Mouse (Mus musculus): ENCODE results near the gene Tmem229b. TPM values are rescaled to one million over a fixed set of nuclear protein-coding genes. Genes with fewer than 3 reads are reported as not detected.

The Tmem229b gene
- polyA plus RNA-seq, 1 experiment from 2014 or later: 58.6 TPM

- no peak overlapping the region for H3K4me2 ChIP-seq (replicated peaks)
- 90% methylated on average over 4 of the region's 4 CpGs for WGBS
- H3K27ac ChIP-seq (replicated peaks): no peak overlapping the region
- H3K9me3 ChIP-seq: no peaks in the 10 kb centered on the region
- H3K4me1 ChIP-seq: peaks cover 11% of the 10 kb centered on the region
- ATAC-seq (replicated peaks): no peak
- H3K27me3 ChIP-seq: peaks cover 32% of the 10 kb centered on the region
- H3K36me3 ChIP-seq: no peaks in the 10 kb centered on the region
- H3K9ac ChIP-seq (replicated peaks): no peak overlapping the region
- no peak overlapping the region for H3K4me3 ChIP-seq
Observed at GRCm38 (mm10) chr12:78914458-78914857, 93.0 kb downstream of the Tmem229b start.

Other genes starting within 250 kb of the Tmem229b start
- gene Atp6v1d, start 146.0 kb downstream of the Tmem229b start, polyA plus RNA-seq (2015; fragmentation: Nextera tagmentation; extraction: Ambion mirVana): 116 and 120 TPM in 2 replicates
- 162 and 163 TPM in 2 replicates for gene Eif2s1, start 145.8 kb downstream of the Tmem229b start, polyA plus RNA-seq (2015; fragmentation: Nextera tagmentation; extraction: Ambion mirVana)
- 0.50 and 0.66 TPM in 2 replicates for gene Plek2, start 100.7 kb downstream of the Tmem229b start, polyA plus RNA-seq (2015; fragmentation: Nextera tagmentation; extraction: Ambion mirVana)
- 1.6 and 1.7 TPM in 2 replicates for gene Plekhh1, start 21.5 kb upstream of the Tmem229b start, polyA plus RNA-seq (2015; fragmentation: Nextera tagmentation; extraction: Ambion mirVana)
- gene Pigh, start 82.0 kb upstream of the Tmem229b start, polyA plus RNA-seq (2015; fragmentation: Nextera tagmentation; extraction: Ambion mirVana): 18.5 and 21.6 TPM in 2 replicates
- 13.9 and 15.3 TPM in 2 replicates for gene Arg2, start 123.2 kb upstream of the Tmem229b start, polyA plus RNA-seq (2015; fragmentation: Nextera tagmentation; extraction: Ambion mirVana)
- 173 and 180 TPM in 2 replicates for gene Vti1b, start 165.0 kb upstream of the Tmem229b start, polyA plus RNA-seq (2015; fragmentation: Nextera tagmentation; extraction: Ambion mirVana)
- 30.6 and 36.7 TPM in 2 replicates for gene Rdh11, start 184.7 kb upstream of the Tmem229b start, polyA plus RNA-seq (2015; fragmentation: Nextera tagmentation; extraction: Ambion mirVana)
- gene Rdh12, start 201.3 kb upstream of the Tmem229b start, polyA plus RNA-seq (2015; fragmentation: Nextera tagmentation; extraction: Ambion mirVana): 0.94 and 0.97 TPM in 2 replicates

All from forebrain, embryonic 15.5 days (tissue).